Mouse (Mus musculus): ENCODE data around the gene Lrrc36.

GRCm38 (mm10) chr8:105408331-105408730 lies 5.0 kb upstream of the Lrrc36 start:
- no peak for TF ChIP-seq HCFC1 (IDR thresholded peaks at IDR 0.05; ENCODE audit: borderline replicate concordance, insufficient read depth, low read length)
- no peak for TF ChIP-seq CHD2 (IDR thresholded peaks at IDR 0.05; ENCODE audit: low read depth, low read length)
- no peak for TF ChIP-seq ZC3H11A (IDR thresholded peaks at IDR 0.05; ENCODE audit: borderline replicate concordance, low read depth, low read length)

Data from ES-E14 (cell line).